Comparison of ENCODE assay signal across 19 mouse cellular contexts in genomic region chr14:73631511-73631910, GRCm38 (mm10). TPM values are rescaled to one million over a fixed set of nuclear protein-coding genes. Genes with fewer than 3 reads are reported as not detected.
DNase-seq lines count a peak whose midpoint lies in the region; ATAC-seq and TF ChIP-seq lines count a peak whose summit lies in the region.
"Had no signal": no experiment of that assay in that cellular context is flagged by ENCODE, and none has a peak within 500 bp of the region (broad histone marks: within the 10 kb centered on the region; RNA-seq: fewer than 3 reads in every experiment).

No protein-coding gene starts in this region.

- no peaks in the 10 kb centered on the region for H3K27me3 ChIP-seq in kidney, embryonic 15.5 days
- no peaks in the 10 kb centered on the region for H3K27me3 ChIP-seq in heart, postnatal 0 days (ENCODE audit: control insufficient read depth, insufficient read depth, low read length)
- H3K27me3 ChIP-seq: hindbrain, embryonic 12.5 days had no signal

- no peak for ATAC-seq in kidney, embryonic 15.5 days (replicated peaks; ENCODE audit: low FRiP score)
- peak; percentile 28; the same call in 1 of the 2 replicates for ATAC-seq in heart, postnatal 0 days (ENCODE audit: insufficient read depth, low read depth)
- ATAC-seq: intestine, postnatal 0 days had no signal

- WGBS in kidney, embryonic 15.5 days, result 91% methylated on average over 4 of the region's 4 CpGs
- WGBS in heart, postnatal 0 days, result 58% methylated on average over 4 of the region's 4 CpGs

- no peak overlapping the region for H3K4me2 ChIP-seq in kidney, embryonic 15.5 days
- H3K4me2 ChIP-seq in heart, postnatal 0 days (ENCODE audit: low read depth, low read length), result no peak overlapping the region
- H3K4me2 ChIP-seq: hindbrain, embryonic 12.5 days; lung, embryonic 14.5 days had no signal

- H3K27ac ChIP-seq in kidney, embryonic 15.5 days, result no peak overlapping the region
- 0 out of 2 replicates have a peak overlapping the region, but pooled peaks have one; percentile 25 for H3K27ac ChIP-seq in heart, postnatal 0 days (ENCODE audit: low read depth)
- H3K27ac ChIP-seq: hindbrain, embryonic 12.5 days had no signal

- no peaks in the 10 kb centered on the region for H3K36me3 ChIP-seq in kidney, embryonic 15.5 days
- no peaks in the 10 kb centered on the region for H3K36me3 ChIP-seq in heart, postnatal 0 days (replicated peaks; ENCODE audit: control insufficient read depth, insufficient read depth, low read length)
- H3K36me3 ChIP-seq: hindbrain, embryonic 12.5 days had no signal

- no peak for TF ChIP-seq CTCF in heart, postnatal 0 days (IDR thresholded peaks at IDR 0.05; ENCODE audit: low read depth)

- DNase-seq in kidney, adult 18-20 months, result peak; percentile 59
- DNase-seq in gastrocnemius, postnatal 10 days, result peak; percentile 29
- DNase-seq in heart, postnatal 0 days (ENCODE audit: low spot score), result peak; percentile 13
- peak; percentile 83 for DNase-seq in skeletal muscle tissue, adult 2 months (ENCODE audit: low read depth, low spot score)
- no peak for DNase-seq in thymus, postnatal 14 days
- DNase-seq in frontal cortex, postnatal 14 days (ENCODE audit: low spot score in 2 of 2), result no peak
- DNase-seq: cerebellum, adult 2 months; lung, embryonic 14.5 days; right cerebral cortex, postnatal 25 days; thymus, postnatal 36 days had no signal

- no peak overlapping the region for H3K9ac ChIP-seq in kidney, embryonic 15.5 days
- no peak overlapping the region for H3K9ac ChIP-seq in heart, postnatal 0 days (replicated peaks; ENCODE audit: low read depth, low read length)
- H3K9ac ChIP-seq: hindbrain, embryonic 12.5 days; lung, embryonic 14.5 days had no signal

- no peak overlapping the region for H3K4me3 ChIP-seq in kidney, embryonic 15.5 days (replicated peaks)
- no peak overlapping the region for H3K4me3 ChIP-seq in heart, postnatal 0 days (ENCODE audit: low read depth, low read length)
- H3K4me3 ChIP-seq: hindbrain, embryonic 12.5 days; megakaryocyte, embryonic 14.5 days had no signal

- no peak; the same call in 1 of the 2 replicates for TF ChIP-seq EP300 in heart, postnatal 0 days (IDR thresholded peaks at IDR 0.05; ENCODE audit: low read depth)

- no peaks in the 10 kb centered on the region for H3K4me1 ChIP-seq in kidney, embryonic 15.5 days
- peaks cover 10% of the 10 kb centered on the region for H3K4me1 ChIP-seq in heart, postnatal 0 days (ENCODE audit: control insufficient read depth, insufficient read depth)
- H3K4me1 ChIP-seq: hindbrain, embryonic 12.5 days had no signal

- no peaks in the 10 kb centered on the region for H3K9me3 ChIP-seq in kidney, embryonic 15.5 days (replicated peaks)
- H3K9me3 ChIP-seq in heart, postnatal 0 days (replicated peaks; ENCODE audit: control insufficient read depth, low read length), result no peaks in the 10 kb centered on the region
- H3K9me3 ChIP-seq: hindbrain, embryonic 12.5 days had no signal

RNA-seq across cellular contexts. Expression of gene Gm21750, which starts 29.5 kb away (rescaled TPM):
- not detected in 2 replicates for polyA plus RNA-seq in kidney, embryonic 15.5 days (2015; fragmentation: Nextera tagmentation; extraction: Ambion mirVana)
- not detected for total RNA-seq in gastrocnemius, postnatal 10 days (2021)
- not detected in 2 replicates for total RNA-seq in heart, postnatal 0 days (2014; rRNA removed; ENCODE audit: low replicate concordance)
- not detected in 2 replicates for polyA plus RNA-seq in heart, postnatal 0 days (2015; fragmentation: Nextera tagmentation; extraction: Ambion mirVana)
- total RNA-seq: layer of hippocampus, postnatal 25 days; monocyte, adult 5-6 weeks; neutrophil, adult 5-6 weeks had no signal
- polyA plus RNA-seq: cerebellum, adult 2 months; frontal cortex, adult 2 months; hindbrain, embryonic 12.5 days; intestine, postnatal 0 days; limb, embryonic 11.5 days; lung, embryonic 14.5 days had no signal

Comparison
In these comparisons a context has a peak if more than half of its experiments do, and no peak if none do; other contexts are left out.
1. DNase-seq: peak in kidney, adult 18-20 months (single experiment), gastrocnemius, postnatal 10 days (single experiment), heart, postnatal 0 days (single experiment) and skeletal muscle tissue, adult 2 months (single experiment); none in thymus, postnatal 14 days (single experiment) and frontal cortex, postnatal 14 days (0 of 2).